Mouse (Mus musculus): ENCODE results near the gene Ppa1.
"Not testable (repeated sequence)": the region's sequence is repeated elsewhere in the genome, so short reads cannot be mapped to it uniquely, and the experiment has no call there.

The Ppa1 gene

DNA sequence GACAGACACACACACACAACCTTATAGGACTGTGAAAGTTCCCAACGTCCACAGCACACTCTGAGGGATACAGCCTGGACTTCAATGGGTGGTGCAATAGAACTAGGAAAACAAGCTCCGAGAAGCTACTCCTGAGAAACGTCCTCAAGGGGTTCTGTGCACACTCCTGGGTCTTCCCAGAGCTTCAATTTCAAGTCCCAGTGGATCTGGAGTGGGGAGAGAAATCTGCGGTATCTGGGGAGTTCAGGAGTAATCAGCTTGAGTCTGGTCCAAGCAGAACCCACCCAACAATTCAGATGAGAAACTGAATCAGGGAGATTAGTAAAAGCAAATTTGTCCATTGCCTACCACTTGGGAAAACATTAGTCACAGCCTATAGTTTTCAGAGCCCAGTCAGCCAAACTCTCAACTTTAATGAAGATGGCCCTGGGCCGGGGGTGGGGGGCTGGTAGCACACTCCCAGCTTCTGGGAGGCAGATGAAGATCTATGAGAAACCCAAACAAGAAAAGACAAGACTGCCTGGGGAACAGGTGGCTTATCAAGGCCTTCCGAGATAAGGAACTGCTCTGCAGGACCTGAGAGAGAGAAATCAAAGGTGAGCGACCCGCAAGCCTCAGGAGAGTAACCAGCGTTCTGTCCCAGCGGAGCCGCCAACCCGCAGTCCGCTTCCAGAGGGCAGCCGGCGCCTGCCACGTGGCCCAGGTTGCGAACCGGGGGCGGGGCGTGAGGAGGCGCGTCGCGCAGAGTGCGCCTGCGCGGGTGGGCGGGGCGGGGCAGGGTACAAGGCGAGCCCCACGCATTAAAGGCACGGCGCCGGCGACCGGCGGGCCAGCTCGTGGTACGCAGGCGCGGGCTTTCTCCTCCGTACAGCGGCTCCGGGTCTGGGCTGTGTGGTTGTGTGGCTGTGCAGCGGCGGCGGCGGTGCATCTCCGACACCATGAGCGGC is at the start of gene Ppa1:
TSS of gene Ppa1 (plus strand) at position 763 of the 947 bp plus-strand sequence.
- peak; percentile 99 for DNase-seq

DNA sequence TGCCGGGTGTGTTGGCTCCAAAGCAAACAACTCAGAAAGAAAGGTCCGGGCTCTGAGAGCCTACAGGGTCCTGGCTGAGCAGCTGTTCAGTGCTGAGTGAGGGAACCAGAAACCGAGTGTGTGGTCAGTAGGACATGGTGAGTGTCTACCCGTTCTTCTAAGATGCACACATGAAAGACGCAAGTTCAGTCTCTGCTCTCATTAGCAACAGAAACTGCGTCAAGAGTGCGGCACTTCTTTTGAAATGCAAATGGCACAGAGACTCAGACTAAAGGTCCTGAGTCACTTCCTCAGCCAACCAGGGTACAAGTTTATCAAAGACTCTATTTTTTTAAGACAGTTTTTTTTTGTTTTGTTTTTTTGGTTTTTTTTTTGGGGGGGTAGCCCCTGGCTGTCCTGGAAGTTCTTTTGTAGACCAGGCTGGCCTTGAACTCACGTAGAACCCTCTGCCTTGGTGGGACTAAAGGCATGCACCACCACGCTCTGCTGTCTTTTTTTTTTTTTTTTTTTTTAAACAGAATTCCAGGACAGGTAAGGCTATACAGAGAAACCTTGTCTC is 48.7 kb upstream of the Ppa1 start:
- DNase-seq: no peak

DNA sequence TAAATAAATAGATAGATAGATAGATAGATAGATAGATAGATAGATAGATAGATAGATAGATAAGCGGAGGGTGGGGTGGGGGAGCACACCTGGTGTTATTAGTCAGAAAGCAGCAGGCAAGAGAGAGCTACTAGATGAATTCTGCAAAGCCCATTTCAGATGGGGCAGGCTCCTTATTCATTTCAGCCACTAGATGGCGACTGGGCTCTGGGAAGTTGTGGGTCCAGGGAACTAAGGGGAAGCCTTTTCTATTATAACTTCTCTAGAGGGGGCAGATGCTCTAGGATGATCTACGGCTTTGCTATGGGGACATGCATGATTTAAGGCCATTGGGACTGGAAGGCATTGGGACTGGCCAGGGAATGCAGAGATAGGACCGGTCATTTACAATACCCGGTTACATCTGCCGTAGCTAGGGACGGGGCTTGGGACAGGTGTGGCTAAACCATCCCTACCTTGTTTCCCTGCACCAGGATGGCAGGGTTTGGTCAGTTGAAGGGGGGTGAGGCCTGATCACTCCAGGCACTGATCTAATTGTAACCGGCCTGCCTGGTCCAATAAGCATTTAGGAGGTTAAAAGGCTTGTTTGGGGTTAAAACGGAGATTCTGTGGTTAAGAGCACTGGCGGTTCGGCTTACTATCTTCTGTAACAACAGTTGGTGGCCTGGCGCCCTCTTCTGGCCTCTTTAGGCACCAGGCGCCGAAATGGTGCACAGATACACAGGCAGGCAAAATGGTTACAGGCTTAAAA is 45.9 kb upstream of the Ppa1 start:
- no peak for DNase-seq

DNA sequence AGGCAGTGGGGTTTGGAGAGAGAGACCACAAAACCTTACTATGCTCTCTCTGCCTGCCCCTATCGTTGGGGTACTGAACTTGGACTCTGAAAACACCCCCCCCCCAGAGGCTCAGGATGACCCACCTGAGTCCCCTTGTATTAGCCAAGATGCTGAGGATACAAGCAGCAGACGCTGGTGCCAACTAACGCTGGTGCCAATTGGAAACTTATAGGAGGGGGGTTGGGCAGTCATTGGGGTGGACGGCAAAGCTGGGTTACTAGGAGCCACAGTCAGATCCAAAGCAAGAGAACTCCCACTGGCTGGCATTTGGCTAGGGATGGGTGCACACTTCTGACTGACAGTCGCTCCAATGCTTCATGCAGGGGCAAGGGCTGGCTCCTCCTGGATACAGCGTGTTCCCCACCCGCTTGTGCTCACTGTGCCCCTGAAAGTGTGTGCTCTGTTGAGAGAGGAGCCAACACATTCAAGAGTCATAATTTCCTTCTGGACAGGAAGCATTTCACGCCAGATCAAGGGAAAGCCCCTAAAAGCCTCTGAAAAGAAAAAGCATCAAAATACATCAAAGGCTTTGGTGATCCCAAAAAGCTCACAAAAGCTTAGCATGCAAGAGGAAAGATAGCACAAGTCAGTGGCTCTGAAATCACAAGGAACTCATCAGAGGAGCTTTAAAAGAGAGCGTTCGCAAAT is 43.8 kb upstream of the Ppa1 start:
- no peak for DNase-seq

DNA sequence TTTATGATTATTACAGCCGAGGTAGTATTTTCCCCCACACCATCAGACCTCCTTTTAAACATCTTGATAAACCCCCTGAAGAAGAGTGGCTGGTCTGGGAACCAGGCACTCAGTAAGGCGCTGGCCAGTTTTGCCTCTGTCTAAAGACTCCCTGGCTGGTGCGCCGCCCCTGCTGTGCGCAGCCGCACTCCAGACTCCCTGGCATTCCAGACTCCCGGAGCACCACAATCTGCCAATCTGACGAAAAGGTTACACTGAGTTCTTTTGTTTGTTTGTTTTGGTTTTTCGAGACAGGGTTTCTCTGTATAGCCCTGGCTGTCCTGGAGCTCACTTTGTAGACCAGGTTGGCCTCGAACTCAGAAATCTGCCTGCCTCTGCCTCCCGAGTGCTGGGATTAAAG is 43.0 kb upstream of the Ppa1 start:
- DNase-seq: not testable (repeated sequence)

DNA sequence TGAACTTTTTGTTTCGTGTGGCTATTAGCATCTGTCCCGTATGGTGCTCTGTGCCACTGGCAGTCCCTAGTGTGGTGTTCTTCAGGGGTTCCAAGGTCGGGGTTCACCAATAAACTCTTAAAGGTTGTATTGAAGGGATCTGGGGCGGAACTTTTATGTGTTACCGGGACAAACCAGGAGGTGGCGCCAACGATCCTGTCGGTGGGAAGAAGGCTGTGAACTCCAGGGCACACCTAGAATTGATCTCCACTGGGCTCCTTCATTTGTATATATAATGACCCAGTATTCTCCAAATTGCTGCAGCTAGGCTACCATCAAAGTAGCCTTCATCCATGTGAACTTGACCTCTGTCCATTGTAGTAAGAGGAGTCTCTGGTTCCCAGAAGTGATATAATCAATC is 42.5 kb upstream of the Ppa1 start:
- no peak for DNase-seq

DNA sequence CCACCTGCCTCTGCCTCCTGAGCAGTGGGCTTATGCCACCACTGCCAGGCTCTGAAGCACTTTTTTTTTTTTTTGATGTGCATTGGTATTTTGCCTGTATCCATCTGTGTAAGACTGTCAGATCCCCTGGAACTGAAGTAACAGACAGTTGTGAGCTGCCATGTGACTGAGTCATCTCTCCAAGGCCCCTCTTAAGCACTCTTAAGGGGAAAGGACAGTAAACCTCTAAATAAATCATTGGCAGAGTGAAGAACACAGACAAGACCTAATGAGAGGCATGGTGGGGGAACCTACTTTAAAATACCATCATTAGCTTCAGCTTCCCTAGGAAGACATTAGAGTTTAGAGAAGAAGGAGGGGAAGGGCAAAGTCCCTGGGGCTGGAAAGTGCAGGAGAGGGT is 40.1 kb upstream of the Ppa1 start:
- DNase-seq: no peak

DNA sequence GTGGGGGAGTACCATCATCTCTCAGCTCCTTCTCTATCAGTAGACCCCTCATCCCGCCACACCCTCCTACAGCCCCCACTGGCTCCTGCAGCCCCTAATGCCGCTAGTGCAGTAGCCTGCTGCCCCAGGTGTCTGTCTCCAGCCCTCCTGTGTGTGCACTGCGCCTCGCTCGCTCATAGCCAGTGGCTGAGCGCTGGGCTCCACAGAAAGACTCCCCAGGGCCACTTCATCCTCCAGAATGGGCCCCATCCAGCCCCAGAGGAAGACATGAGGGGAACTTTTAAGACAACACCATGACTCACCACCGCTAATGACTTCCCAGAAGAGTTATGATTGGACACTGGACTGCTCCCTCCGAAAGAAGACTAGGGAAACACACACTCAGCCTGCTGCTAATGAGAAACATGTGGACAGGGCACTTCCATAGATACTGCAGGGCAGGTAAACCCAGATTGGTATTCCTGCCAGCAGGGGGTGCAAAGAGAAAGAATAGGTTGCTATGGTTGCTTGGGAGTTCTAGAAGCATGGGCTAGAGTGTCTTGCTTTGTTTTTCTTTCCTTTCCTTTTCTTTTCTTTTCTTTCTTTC is 37.6 kb upstream of the Ppa1 start:
- no peak for DNase-seq

DNA sequence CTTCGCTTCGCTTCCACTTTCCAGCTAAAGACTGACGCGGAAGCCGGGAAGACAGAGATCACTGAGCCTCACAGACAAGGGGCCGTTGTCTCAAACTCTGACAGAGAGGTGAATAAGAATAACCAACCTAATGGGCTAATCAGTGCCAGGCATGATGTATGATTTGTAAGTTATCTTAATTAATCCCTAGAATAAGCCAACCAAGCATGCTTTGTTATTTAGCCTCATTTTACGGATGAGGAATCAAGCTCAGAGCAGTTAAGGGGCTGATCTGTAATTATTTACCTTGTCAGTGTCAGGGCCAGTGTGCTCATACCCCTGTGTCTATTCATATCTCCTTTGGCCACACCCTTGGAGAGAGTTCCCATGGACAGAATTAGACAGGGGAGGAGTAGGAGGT is 34.0 kb upstream of the Ppa1 start:
- DNase-seq: no peak

DNA sequence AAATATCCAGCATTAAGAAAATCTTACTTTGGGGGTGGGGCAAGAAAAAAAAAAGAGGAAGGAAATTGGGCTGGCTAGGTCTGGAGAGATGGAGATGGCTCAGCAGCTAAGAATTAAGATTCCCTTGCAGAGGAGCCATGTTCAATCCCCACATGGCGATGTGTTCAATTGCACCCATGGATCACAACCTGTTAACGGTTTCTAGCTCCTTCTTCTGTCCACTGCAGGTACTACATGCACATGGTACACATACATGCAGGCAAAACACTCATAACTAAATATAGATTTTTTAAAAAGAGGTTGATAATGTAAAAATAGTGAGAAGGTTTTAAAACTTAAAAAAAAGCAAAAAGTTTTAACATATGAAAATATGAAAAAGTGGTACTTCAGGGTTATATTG is 29.8 kb upstream of the Ppa1 start:
- DNase-seq: no peak

DNA sequence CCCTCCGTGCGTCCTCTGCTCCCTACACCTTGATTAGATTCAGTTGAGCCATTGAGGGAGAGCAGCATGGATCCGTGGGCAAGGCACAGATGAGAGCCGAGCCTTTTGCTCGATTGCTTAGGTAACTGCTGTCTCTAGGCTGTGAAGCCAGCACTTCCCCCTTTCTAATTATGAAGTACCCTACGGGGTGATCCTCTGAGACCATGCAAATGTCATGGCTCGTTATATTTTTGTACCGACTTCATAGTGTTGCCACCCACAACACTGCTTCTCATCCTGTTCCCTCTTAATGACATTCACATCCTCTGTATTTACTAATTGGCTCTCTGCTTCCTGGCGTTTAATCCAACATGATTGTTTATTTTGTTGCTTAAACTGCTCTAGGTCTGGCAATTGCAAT is 26.7 kb upstream of the Ppa1 start:
- DNase-seq: no peak

DNA sequence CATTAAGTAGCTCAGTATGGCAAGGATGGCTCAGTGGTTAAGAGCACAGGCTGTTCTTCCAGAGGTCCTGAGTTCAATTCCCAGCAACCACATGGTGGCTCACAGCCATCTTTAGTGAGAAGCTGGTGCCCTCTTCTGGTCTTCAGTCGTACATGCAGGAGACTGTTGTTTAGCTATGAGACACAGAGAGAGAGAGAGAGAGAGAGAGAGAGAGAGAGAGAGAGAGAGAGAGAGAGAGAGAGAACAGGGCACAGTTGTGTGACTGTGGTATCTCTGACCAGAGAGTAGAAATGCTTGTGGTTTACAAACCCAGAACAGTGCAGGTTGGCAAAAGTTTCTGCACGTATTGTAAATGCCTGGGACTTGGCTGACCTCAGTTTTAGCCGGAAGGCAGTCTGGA is 24.5 kb upstream of the Ppa1 start:
- not testable (repeated sequence) for DNase-seq

DNA sequence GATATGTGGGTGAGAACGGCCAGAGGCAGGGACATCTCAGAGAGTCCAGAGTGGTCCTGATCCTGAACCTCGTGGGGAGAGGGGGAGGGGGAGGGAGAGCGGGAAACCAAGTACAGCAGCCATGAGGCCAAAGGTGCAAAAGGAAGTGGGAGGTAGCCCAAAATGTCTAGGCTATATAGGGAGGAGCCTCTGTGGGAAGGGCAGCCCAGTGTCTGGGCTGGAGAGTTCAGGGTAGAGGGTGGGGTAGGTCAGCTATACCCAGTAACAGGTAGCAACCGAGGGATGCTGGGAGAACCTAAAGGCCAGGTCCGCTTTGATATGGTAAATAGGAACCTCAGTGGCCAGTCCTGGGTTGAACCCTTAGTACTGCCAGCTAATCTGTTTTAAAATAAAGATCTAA is 23.6 kb upstream of the Ppa1 start:
- DNase-seq: no peak

DNA sequence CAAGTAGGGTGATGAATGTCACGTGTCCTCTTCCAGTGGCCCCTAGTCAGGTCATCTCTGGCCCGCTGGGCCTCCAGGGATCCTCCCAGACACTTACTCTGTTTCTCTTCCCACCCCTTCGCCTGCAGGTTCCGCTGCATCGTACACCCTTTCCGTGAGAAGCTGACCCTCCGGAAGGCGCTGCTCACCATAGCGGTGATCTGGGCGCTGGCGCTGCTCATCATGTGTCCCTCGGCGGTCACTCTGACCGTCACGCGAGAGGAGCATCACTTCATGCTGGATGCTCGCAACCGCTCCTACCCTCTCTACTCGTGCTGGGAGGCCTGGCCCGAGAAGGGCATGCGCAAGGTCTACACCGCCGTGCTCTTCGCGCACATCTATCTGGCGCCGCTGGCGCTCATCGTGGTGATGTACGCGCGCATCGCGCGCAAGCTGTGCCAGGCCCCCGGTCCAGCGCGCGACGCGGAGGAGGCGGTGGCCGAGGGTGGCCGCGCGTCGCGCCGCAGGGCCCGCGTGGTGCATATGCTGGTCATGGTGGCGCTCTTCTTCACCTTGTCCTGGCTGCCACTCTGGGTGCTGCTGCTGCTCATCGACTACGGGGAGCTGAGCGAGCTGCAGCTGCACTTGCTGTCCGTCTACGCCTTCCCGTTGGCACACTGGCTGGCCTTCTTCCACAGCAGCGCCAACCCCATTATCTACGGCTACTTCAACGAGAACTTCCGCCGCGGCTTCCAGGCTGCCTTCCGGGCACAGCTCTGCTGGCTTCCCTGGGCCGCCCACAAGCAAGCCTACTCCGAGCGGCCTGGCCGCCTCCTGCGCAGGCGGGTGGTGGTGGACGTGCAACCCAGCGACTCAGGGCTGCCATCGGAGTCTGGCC is 22.7 kb upstream of the Ppa1 start:
- DNase-seq: peak; percentile 90

DNA sequence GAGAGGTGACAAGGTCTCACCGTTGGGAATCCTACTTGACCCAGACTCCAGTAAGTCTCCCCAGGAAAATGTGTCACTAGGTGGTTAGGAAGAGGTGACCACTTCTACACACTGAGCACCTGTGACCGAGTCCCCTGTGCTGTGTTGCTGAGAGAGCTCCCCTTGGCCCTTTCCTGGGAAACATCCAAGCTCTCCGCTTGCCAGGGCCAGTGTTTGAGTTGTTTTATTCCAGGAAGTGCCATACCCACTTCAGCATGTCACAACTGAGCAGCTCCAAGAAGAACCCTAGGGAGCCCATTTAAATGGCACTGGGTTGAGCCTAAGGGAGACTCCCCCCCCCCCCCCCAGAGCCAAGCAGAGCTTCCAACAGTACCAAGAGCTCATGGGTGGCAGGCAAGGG is 21.8 kb upstream of the Ppa1 start:
- DNase-seq: peak; percentile 92

DNA sequence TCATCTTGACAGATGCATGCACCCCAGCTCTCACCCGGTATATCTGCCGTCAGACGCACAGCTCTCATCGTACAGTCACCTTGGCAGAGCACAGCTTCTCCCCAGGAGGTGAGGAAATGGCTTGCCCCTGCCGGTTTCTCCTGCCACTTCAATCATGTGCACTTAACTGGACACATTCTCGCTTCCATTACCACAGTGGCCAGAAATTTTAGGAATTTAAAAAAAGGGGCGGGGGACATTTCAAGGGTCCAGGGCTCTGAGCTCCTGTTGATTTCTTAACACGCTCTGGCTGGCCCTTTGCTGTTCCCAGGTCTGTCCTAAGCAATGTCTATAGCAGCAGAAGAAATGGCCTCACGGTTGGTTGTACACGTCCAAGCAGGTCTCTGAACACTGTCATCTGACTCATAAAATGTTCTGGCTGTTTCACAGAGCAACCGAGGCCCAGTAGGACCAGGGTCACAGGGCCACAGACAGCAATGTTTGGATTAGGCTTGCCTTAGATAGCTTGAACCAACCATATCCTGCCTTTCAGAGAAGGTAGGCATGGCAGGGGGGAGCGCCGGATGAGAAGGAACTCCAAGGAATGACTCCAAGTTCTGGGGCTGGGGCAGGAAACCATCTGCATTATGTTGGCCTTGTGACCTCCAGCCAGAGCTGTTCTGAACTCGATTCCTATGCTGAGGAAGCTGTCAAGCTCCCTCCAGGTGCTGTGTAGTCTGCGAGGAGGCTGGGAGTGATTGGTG is 21.0 kb upstream of the Ppa1 start:
- peak; percentile 91 for DNase-seq

DNA sequence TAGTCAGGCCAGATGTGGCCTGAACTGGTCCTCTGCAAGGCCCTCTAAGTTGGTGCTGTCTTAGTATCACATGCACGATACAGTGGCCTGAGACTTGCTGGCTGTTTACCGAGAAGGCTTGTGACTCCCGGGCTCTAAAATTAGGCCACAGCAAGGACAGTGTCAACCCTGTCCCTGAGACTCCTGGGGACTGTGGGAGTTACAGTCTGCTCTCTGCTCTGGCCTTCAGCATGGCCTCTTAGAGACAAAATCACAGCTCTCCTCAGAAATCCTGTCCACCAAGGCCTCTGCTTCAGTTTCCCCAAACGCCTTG is 20.5 kb upstream of the Ppa1 start:
- DNase-seq: peak; percentile 98

DNA sequence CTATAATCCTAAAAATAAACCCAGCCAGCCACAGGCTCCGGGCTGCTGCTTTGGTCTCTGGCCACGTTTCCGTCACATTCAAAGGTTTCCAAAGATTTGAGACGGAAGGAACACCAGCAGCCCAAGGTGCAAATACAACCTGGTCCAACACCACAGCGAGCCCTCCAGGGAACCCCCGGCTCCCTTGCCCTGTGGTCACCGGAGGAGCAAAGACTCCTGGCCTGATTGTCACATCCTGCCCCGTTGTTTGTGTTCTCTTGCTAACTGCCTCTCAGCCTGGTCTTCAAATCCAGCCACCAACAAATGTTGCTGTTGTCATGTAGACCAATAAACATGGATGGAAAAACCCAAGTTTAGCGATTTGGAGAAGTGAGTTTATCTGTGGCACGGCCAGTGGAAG is 15.9 kb upstream of the Ppa1 start:
- peak; percentile 81 for DNase-seq

DNA sequence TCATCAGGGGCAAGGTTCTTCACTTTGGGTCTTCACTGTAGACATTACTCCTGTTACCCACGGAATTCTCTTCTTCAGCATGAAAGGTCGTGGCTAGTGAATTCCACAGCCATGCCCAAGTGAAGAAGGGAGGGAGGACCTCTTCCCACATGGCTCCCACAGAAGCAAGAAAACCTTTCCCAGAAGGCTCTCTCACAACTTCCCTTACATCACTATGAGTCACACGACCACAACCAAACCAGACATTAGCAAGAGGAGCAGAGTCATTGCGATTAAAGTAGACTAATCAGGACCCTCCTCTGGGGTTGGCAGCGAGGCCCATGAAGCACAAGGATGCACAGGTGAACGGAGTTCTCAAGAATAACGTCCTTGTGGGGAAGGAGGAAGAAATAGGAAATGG is 11.3 kb upstream of the Ppa1 start:
- peak; percentile 72 for DNase-seq

DNA sequence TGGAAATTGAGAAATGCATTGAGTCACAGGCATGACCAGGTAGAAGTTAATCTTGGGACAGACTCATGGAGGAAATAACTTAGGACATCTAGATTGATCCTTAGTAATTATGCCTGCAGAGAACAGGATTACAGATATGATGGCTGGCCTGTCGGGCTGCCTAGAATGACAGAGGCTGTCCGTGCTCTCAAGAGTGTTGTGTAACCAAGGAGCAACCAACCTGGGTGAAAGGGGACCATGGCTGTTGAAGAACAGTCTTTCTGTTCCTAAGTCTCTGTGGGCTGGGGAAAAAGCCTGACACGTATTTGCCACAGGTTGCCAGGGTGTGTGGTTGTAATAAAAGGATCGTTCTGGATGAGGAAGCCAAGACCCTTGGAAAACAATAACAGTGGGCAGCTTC is 8.0 kb upstream of the Ppa1 start:
- DNase-seq: peak; percentile 70

DNA sequence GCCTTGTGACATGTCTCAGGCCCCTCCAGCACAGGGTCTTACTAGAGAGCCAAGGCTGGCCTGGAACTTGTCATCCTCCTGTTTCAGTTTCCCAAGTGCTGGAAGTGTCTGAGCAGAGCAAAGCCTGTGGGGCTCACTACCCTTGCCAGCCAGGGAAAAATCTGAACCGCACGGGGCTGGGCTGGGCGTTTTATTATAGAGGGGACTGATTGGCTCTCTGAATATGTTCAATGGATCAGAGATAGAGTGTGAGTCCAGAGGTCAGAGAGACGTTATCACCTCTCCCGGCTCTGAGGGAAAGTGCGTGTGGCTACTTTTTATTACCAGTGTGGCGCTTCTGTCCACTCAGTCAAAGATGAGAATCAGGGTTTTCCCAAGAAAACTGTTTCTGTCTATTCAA is 1.8 kb upstream of the Ppa1 start:
- DNase-seq: no peak

Measured in heart, adult 11 months (tissue).